Mouse (Mus musculus) cortical plate, adult 2 months (tissue): ENCODE results near the gene Gm49486. TPM values are rescaled to one million over a fixed set of nuclear protein-coding genes. Genes with fewer than 3 reads are reported as not detected.

Experiments used
- H3K27ac ChIP-seq: fragments of 200-500 bp; 2 replicates; pipeline ENCODE4 v1.5.1; 2012; ENCODE audit warnings: low read length, control low read depth, inconsistent platforms; ENCODE audit not compliant: insufficient read depth
- H3K4me1 ChIP-seq: fragments of 200-500 bp; 2 replicates; pipeline ENCODE4 v1.6.1; 2011; ENCODE audit warnings: low read length; ENCODE audit not compliant: control insufficient read depth, insufficient read depth
- H3K4me3 ChIP-seq: fragments of 200-500 bp; 2 replicates; pipeline ENCODE4 v1.5.1; 2011; ENCODE audit warnings: mild to moderate bottlenecking, low read length, control low read depth; ENCODE audit not compliant: insufficient read depth
- CTCF ChIP-seq: fragments of 200-500 bp; IDR thresholded peaks from 2 replicates; pipeline ENCODE4 v1.5.1; 2011; ENCODE audit warnings: mild to moderate bottlenecking, control low read depth, low read length; ENCODE audit not compliant: insufficient read depth; ENCODE audit errors: extremely low read depth
- POLR2A ChIP-seq: fragments of 200-500 bp; IDR thresholded peaks from 2 replicates; pipeline ENCODE4 v1.6.1; 2011; ENCODE audit warnings: mild to moderate bottlenecking, low read length, control low read depth; ENCODE audit not compliant: insufficient read depth; ENCODE audit errors: extremely low read depth
- polyA plus RNA-seq: library from polyadenylated mRNA; depleted of rRNA; stranded (reverse); fragments of >200 nt; gene quantifications from 2 replicates; pipeline ENCODE4 v1.2.3, GENCODE M21; 2012

Gm49486 gene
- polyA plus RNA-seq, 1 experiment, result 1.2 TPM

- TF ChIP-seq CTCF, result no peak
- peaks cover 3% of the 10 kb centered on the region; the same call in 1 of the 2 replicates for H3K4me1 ChIP-seq
- H3K4me3 ChIP-seq, result no peak overlapping the region
These were observed 21.0 kb downstream of the Gm49486 start for GRCm38 (mm10) chr15:79250236-79250635.

GRCm38 (mm10) chr15:79251168-79251567 is 22.0 kb downstream of the Gm49486 start:
- TF ChIP-seq CTCF (0 out of 2 replicates have a peak, but pooled peaks have one; percentile 3), POLR2A (no peak)
- Histone ChIP-seq H3K27ac (no peak overlapping the region), H3K4me1 (peaks cover 3% of the 10 kb centered on the region; the same call in 1 of the 2 replicates), H3K4me3 (no peak overlapping the region)

More at GRCm38 (mm10) chr15:79250236-79250635, 21.0 kb downstream of the Gm49486 start:
- no peak overlapping the region for H3K27ac ChIP-seq

GRCm38 (mm10) chr15:79251781-79252491 is 22.7 kb downstream of the Gm49486 start:
- TF ChIP-seq CTCF, result no peak
- 0 out of 2 replicates have a peak, but pooled peaks have one; percentile 4 for TF ChIP-seq POLR2A
- peak overlapping the region; percentile 50 for H3K27ac ChIP-seq
- H3K4me3 ChIP-seq, result peak overlapping the region; percentile 7; the same call in 1 of the 2 replicates
- peaks cover 3% of the 10 kb centered on the region; the same call in 1 of the 2 replicates for H3K4me1 ChIP-seq

GRCm38 (mm10) chr15:79252580-79252979 is 23.4 kb downstream of the Gm49486 start:
- TF ChIP-seq POLR2A, result no peak
- TF ChIP-seq CTCF, result no peak
- Histone ChIP-seq H3K4me3 (no peak overlapping the region; the same call in 1 of the 2 replicates), H3K4me1 (peaks cover 3% of the 10 kb centered on the region; the same call in 1 of the 2 replicates), H3K27ac (no peak overlapping the region)

GRCm38 (mm10) chr15:79254661-79255060 is 25.5 kb downstream of the Gm49486 start, which contains the start of gene Slc16a8:
Gene Slc16a8 (minus strand): TSS chr15:79254761.
- H3K4me1 ChIP-seq, result peaks cover 3% of the 10 kb centered on the region; the same call in 1 of the 2 replicates
- TF ChIP-seq POLR2A, result no peak
- no peak for TF ChIP-seq CTCF

GRCm38 (mm10) chr15:79258521-79258920 is 29.3 kb downstream of the Gm49486 start:
- H3K27ac ChIP-seq, result no peak overlapping the region
- TF ChIP-seq CTCF (no peak), POLR2A (no peak)
- no peak overlapping the region for H3K4me3 ChIP-seq
- H3K4me1 ChIP-seq, result no peaks in the 10 kb centered on the region

More at GRCm38 (mm10) chr15:79254661-79255060, 25.5 kb downstream of the Gm49486 start, which contains the start of gene Slc16a8:
- Histone ChIP-seq H3K4me3 (no peak within 1 kb of the TSS), H3K27ac (no peak within 1 kb of the TSS)

- Histone ChIP-seq H3K4me3 (peak overlapping the region; percentile 21), H3K27ac (no peak overlapping the region), H3K4me1 (no peaks in the 10 kb centered on the region)
- TF ChIP-seq CTCF, result no peak
- TF ChIP-seq POLR2A, result peak; percentile 71; the same call in 1 of the 2 replicates
These were observed 32.0 kb downstream of the Gm49486 start for GRCm38 (mm10) chr15:79261095-79261725.

- no peaks in the 10 kb centered on the region for H3K4me1 ChIP-seq
- H3K27ac ChIP-seq, result no peak overlapping the region
- peak overlapping the region; percentile 17 for H3K4me3 ChIP-seq
- TF ChIP-seq POLR2A, result no peak
- TF ChIP-seq CTCF, result no peak
These were observed 32.6 kb downstream of the Gm49486 start for GRCm38 (mm10) chr15:79261757-79262156.

GRCm38 (mm10) chr15:79262375-79262774 is 33.2 kb downstream of the Gm49486 start:
- Histone ChIP-seq H3K4me3 (no peak overlapping the region), H3K4me1 (no peaks in the 10 kb centered on the region), H3K27ac (no peak overlapping the region)
- TF ChIP-seq POLR2A (no peak), CTCF (no peak)
